Mouse (Mus musculus) E14TG2a.4 (cell line): ENCODE measurements around the gene Ngfr.

ENCODE experiments used
- CTCF ChIP-seq: conservative IDR thresholded peaks from 2 replicates; pipeline ENCODE4 v1.5.1; 2014; ENCODE audit warnings: low read length
- POU5F1 ChIP-seq: IDR thresholded peaks from 2 replicates; pipeline ENCODE4 v1.6.1; 2014; ENCODE audit warnings: low read length, borderline replicate concordance

- TF ChIP-seq CTCF (no peak), POU5F1 (no peak)
Observed at GRCm38 (mm10) chr11:95586751-95587422, 648 bp downstream of the Ngfr start.
